Mouse (Mus musculus) midbrain, embryonic 12.5 days (tissue): Measurements from ENCODE around the gene Atxn10. TPM values are rescaled to one million over a fixed set of nuclear protein-coding genes. Genes with fewer than 3 reads are reported as not detected.

Experiments
- ATAC-seq: fragments of 200-750 bp; cut with Nextera tagmentation; 2 replicates; pipeline ENCODE4 v1.8.0; 2017; ENCODE audit warnings: low read depth, moderate TSS enrichment, moderate library complexity; ENCODE audit not compliant: low FRiP score
- H3K27ac ChIP-seq: fragments of 300-500 bp; sonication (generic); replicated peaks from 2 replicates; pipeline ENCODE4 v1.5.1; 2016; ENCODE audit warnings: mild to moderate bottlenecking
- H3K27me3 ChIP-seq: fragments of 300-500 bp; sonication (generic); 2 replicates; pipeline ENCODE4 v1.6.1; 2016; ENCODE audit warnings: mild to moderate bottlenecking
- H3K36me3 ChIP-seq: fragments of 300-500 bp; sonication (generic); 2 replicates; pipeline ENCODE4 v1.6.1; 2016
- H3K4me1 ChIP-seq: fragments of 300-500 bp; sonication (generic); 2 replicates; pipeline ENCODE4 v1.6.1; 2016
- H3K4me2 ChIP-seq: fragments of 300-500 bp; sonication (generic); replicated peaks from 2 replicates; pipeline ENCODE4 v1.6.1; 2016; ENCODE audit warnings: mild to moderate bottlenecking, moderate library complexity
- H3K4me3 ChIP-seq: fragments of 300-500 bp; sonication (generic); 2 replicates; pipeline ENCODE4 v1.5.1; 2016; ENCODE audit warnings: mild to moderate bottlenecking
- H3K9ac ChIP-seq: fragments of 300-500 bp; sonication (generic); replicated peaks from 2 replicates; pipeline ENCODE4 v1.6.1; 2016; ENCODE audit warnings: mild to moderate bottlenecking, moderate library complexity
- H3K9me3 ChIP-seq: fragments of 300-500 bp; sonication (generic); 2 replicates; pipeline ENCODE4 v1.6.1; 2016; ENCODE audit warnings: mild to moderate bottlenecking
- WGBS: fragments of 180-500 bp; shearing (Covaris S2); methylation state at CpG from one replicate; pipeline ENCODE4 v1.1.7; 2016; 5-methylcytosine and 5-hydroxymethylcytosine counted together
- polyA plus RNA-seq: library from polyadenylated mRNA; unstranded; fragments of >200 nt; fragmentation: Nextera tagmentation; extraction: Ambion mirVana; gene quantifications from 2 replicates; pipeline ENCODE4 v1.2.1, GENCODE M21; 2016

Atxn10 gene
- polyA plus RNA-seq, 1 experiment from 2014 or later = 404 TPM

- H3K4me2 ChIP-seq = peak overlapping the region; percentile 82
- peak; percentile 97 for ATAC-seq
- H3K4me3 ChIP-seq = peak overlapping the region; percentile 91
- peaks cover 24% of the 10 kb centered on the region for H3K4me1 ChIP-seq
- WGBS = under 1% methylated on average over 54 of the region's 54 CpGs
- H3K9me3 ChIP-seq = no peaks in the 10 kb centered on the region
- 0 out of 2 replicates have a peak, but pooled peaks cover 4% of the 10 kb centered on the region for H3K27me3 ChIP-seq
- H3K36me3 ChIP-seq = no peaks in the 10 kb centered on the region
- H3K9ac ChIP-seq = peak overlapping the region; percentile 93
- peak overlapping the region; percentile 98 for H3K27ac ChIP-seq
Observed at GRCm38 (mm10) chr15:85336301-85336991, 401 bp downstream of the Atxn10 start.

- Histone ChIP-seq H3K9me3 (no peaks in the 10 kb centered on the region), H3K27ac (peak overlapping the region; percentile 98), H3K36me3 (no peaks in the 10 kb centered on the region), H3K4me1 (peaks cover 24% of the 10 kb centered on the region), H3K9ac (peak overlapping the region; percentile 93), H3K4me3 (peak overlapping the region; percentile 91), H3K4me2 (peak overlapping the region; percentile 82), H3K27me3 (no peaks in the 10 kb centered on the region)
- ATAC-seq = no peak
- WGBS = 56% methylated on average over 9 of the region's 9 CpGs
Observed at GRCm38 (mm10) chr15:85337219-85337618, 1.2 kb downstream of the Atxn10 start.

- no peak overlapping the region for H3K4me2 ChIP-seq
- WGBS = 96% methylated on average over 5 of the region's 5 CpGs
- no peak overlapping the region for H3K4me3 ChIP-seq
Observed at GRCm38 (mm10) chr15:85337979-85338378, 1.9 kb downstream of the Atxn10 start.

GRCm38 (mm10) chr15:85342246-85342645 is 6.2 kb downstream of the Atxn10 start:
- H3K4me2 ChIP-seq = no peak overlapping the region
- H3K27ac ChIP-seq = no peak overlapping the region
- H3K4me1 ChIP-seq = peaks cover 17% of the 10 kb centered on the region
- WGBS = 95% methylated on average over 2 of the region's 2 CpGs
- H3K9ac ChIP-seq = no peak overlapping the region
- no peaks in the 10 kb centered on the region for H3K9me3 ChIP-seq
- ATAC-seq = no peak
- H3K4me3 ChIP-seq = no peak overlapping the region
- no peaks in the 10 kb centered on the region for H3K27me3 ChIP-seq
- 0 out of 2 replicates have a peak, but pooled peaks cover 3% of the 10 kb centered on the region for H3K36me3 ChIP-seq

More at GRCm38 (mm10) chr15:85337979-85338378, 1.9 kb downstream of the Atxn10 start:
- H3K27ac ChIP-seq = no peak overlapping the region
- no peak for ATAC-seq
- no peaks in the 10 kb centered on the region for H3K9me3 ChIP-seq
- H3K36me3 ChIP-seq = no peaks in the 10 kb centered on the region
- H3K27me3 ChIP-seq = no peaks in the 10 kb centered on the region
- no peak overlapping the region for H3K9ac ChIP-seq
- H3K4me1 ChIP-seq = peaks cover 24% of the 10 kb centered on the region

- Histone ChIP-seq H3K27me3 (no peaks in the 10 kb centered on the region), H3K4me2 (no peak overlapping the region), H3K9ac (no peak overlapping the region), H3K4me1 (0 out of 2 replicates have a peak, but pooled peaks cover 2% of the 10 kb centered on the region), H3K36me3 (0 out of 2 replicates have a peak, but pooled peaks cover 3% of the 10 kb centered on the region), H3K27ac (no peak overlapping the region), H3K9me3 (no peaks in the 10 kb centered on the region), H3K4me3 (no peak overlapping the region)
- ATAC-seq = no peak
- WGBS = 81% methylated on average over 2 of the region's 2 CpGs
Observed at GRCm38 (mm10) chr15:85344673-85345072, 8.6 kb downstream of the Atxn10 start.

GRCm38 (mm10) chr15:85347058-85347700 is 11.1 kb downstream of the Atxn10 start:
- H3K27me3 ChIP-seq = no peaks in the 10 kb centered on the region
- H3K4me3 ChIP-seq = no peak overlapping the region
- H3K36me3 ChIP-seq = 0 out of 2 replicates have a peak, but pooled peaks cover 3% of the 10 kb centered on the region
- H3K9me3 ChIP-seq = no peaks in the 10 kb centered on the region
- no peak overlapping the region for H3K27ac ChIP-seq
- ATAC-seq = no peak
- WGBS = 90% methylated on average over 6 of the region's 6 CpGs
- H3K9ac ChIP-seq = no peak overlapping the region
- H3K4me2 ChIP-seq = no peak overlapping the region
- 0 out of 2 replicates have a peak, but pooled peaks cover 2% of the 10 kb centered on the region for H3K4me1 ChIP-seq

GRCm38 (mm10) chr15:85350144-85350543 is 14.1 kb downstream of the Atxn10 start:
- no peak for ATAC-seq
- H3K27ac ChIP-seq = no peak overlapping the region
- H3K4me2 ChIP-seq = no peak overlapping the region
- H3K9ac ChIP-seq = no peak overlapping the region
- WGBS = 85% methylated on average over 2 of the region's 2 CpGs
- no peaks in the 10 kb centered on the region for H3K27me3 ChIP-seq
- H3K9me3 ChIP-seq = no peaks in the 10 kb centered on the region
- H3K4me1 ChIP-seq = no peaks in the 10 kb centered on the region
- H3K36me3 ChIP-seq = 0 out of 2 replicates have a peak, but pooled peaks cover 3% of the 10 kb centered on the region
- H3K4me3 ChIP-seq = no peak overlapping the region

- Histone ChIP-seq H3K4me1 (peaks cover 3% of the 10 kb centered on the region; the same call in 1 of the 2 replicates), H3K27ac (no peak overlapping the region), H3K9me3 (no peaks in the 10 kb centered on the region), H3K36me3 (no peaks in the 10 kb centered on the region), H3K9ac (no peak overlapping the region), H3K4me3 (no peak overlapping the region), H3K4me2 (no peak overlapping the region), H3K27me3 (no peaks in the 10 kb centered on the region)
- 90% methylated on average over 9 of the region's 9 CpGs for WGBS
- ATAC-seq = no peak
Observed at GRCm38 (mm10) chr15:85354060-85354459, 18.0 kb downstream of the Atxn10 start.

GRCm38 (mm10) chr15:85356112-85356511 is 20.1 kb downstream of the Atxn10 start:
- H3K27me3 ChIP-seq = no peaks in the 10 kb centered on the region
- no peak overlapping the region for H3K9ac ChIP-seq
- no peak overlapping the region for H3K4me3 ChIP-seq
- no peak for ATAC-seq
- H3K4me2 ChIP-seq = no peak overlapping the region
- WGBS = 87% methylated on average over 6 of the region's 6 CpGs
- H3K9me3 ChIP-seq = no peaks in the 10 kb centered on the region
- H3K4me1 ChIP-seq = peaks cover 3% of the 10 kb centered on the region; the same call in 1 of the 2 replicates
- no peak overlapping the region for H3K27ac ChIP-seq
- peaks cover 13% of the 10 kb centered on the region for H3K36me3 ChIP-seq

GRCm38 (mm10) chr15:85357465-85358225 is 21.6 kb downstream of the Atxn10 start:
- Histone ChIP-seq H3K4me2 (no peak overlapping the region), H3K9ac (no peak overlapping the region), H3K4me1 (peaks cover 3% of the 10 kb centered on the region; the same call in 1 of the 2 replicates), H3K9me3 (no peaks in the 10 kb centered on the region), H3K4me3 (no peak overlapping the region), H3K27me3 (no peaks in the 10 kb centered on the region), H3K27ac (no peak overlapping the region), H3K36me3 (peaks cover 28% of the 10 kb centered on the region)
- ATAC-seq = no peak
- WGBS = 94% methylated on average over 4 of the region's 4 CpGs

GRCm38 (mm10) chr15:85359483-85359882 is 23.4 kb downstream of the Atxn10 start:
- Histone ChIP-seq H3K4me2 (no peak overlapping the region), H3K4me1 (peaks cover 3% of the 10 kb centered on the region; the same call in 1 of the 2 replicates), H3K36me3 (peaks cover 37% of the 10 kb centered on the region), H3K4me3 (no peak overlapping the region), H3K27me3 (no peaks in the 10 kb centered on the region), H3K9me3 (no peaks in the 10 kb centered on the region), H3K27ac (no peak overlapping the region), H3K9ac (no peak overlapping the region)
- WGBS = 74% methylated on average over 2 of the region's 2 CpGs
- ATAC-seq = no peak
